Mouse (Mus musculus) embryonic fibroblast, embryonic 13.5 days (primary cell): ENCODE data around the gene Srebf2.

Source experiments
- CTCF ChIP-seq: IDR thresholded peaks from 2 replicates; pipeline ENCODE4 v1.5.1; 2011; ENCODE audit warnings: mild to moderate bottlenecking, control low read depth, low read length, moderate library complexity, borderline replicate concordance; ENCODE audit not compliant: insufficient read depth
- POLR2A ChIP-seq: IDR thresholded peaks from 2 replicates; pipeline ENCODE4 v1.6.1; 2011; ENCODE audit warnings: low read depth, mild to moderate bottlenecking, control low read depth, low read length, moderate library complexity

- TF ChIP-seq CTCF (no peak), POLR2A (no peak)
Measured at GRCm38 (mm10) chr15:82187401-82187800, 40.4 kb downstream of the Srebf2 start.
